Comparison of ENCODE assay signal across 9 mouse cellular contexts in genomic region chr7:108935411-108935810, GRCm38 (mm10). TPM values are rescaled to one million over a fixed set of nuclear protein-coding genes. Genes with fewer than 3 reads are reported as not detected.
DNase-seq lines count a peak whose midpoint lies in the region; ATAC-seq and TF ChIP-seq lines count a peak whose summit lies in the region.
"Had no signal": no experiment of that assay in that cellular context is flagged by ENCODE, and none has a peak within 500 bp of the region (broad histone marks: within the 10 kb centered on the region; RNA-seq: fewer than 3 reads in every experiment).

No protein-coding gene starts in this region.

- peaks cover 9% of the 10 kb centered on the region for H3K4me1 ChIP-seq in lung, adult 2 months (ENCODE audit: control insufficient read depth, insufficient read depth, low read length)
- H3K4me1 ChIP-seq in embryonic fibroblast, embryonic 13.5 days (ENCODE audit: control insufficient read depth, insufficient read depth, low read length), result peaks cover 4% of the 10 kb centered on the region; the same call in 1 of the 2 replicates
- H3K4me1 ChIP-seq in limb, embryonic 12.5 days (replicated peaks), result peaks cover 11% of the 10 kb centered on the region
- H3K4me1 ChIP-seq in olfactory bulb, adult 2 months (ENCODE audit: control insufficient read depth, insufficient read depth, low read length), result peaks cover 7% of the 10 kb centered on the region

- H3K9me3 ChIP-seq in limb, embryonic 12.5 days, result no peaks in the 10 kb centered on the region

- H3K9ac ChIP-seq in limb, embryonic 12.5 days (replicated peaks), result peak overlapping the region; percentile 95

- no peaks in the 10 kb centered on the region for H3K27me3 ChIP-seq in limb, embryonic 12.5 days

- no peak for TF ChIP-seq POLR2A in lung, adult 2 months (IDR thresholded peaks at IDR 0.05; ENCODE audit: borderline replicate concordance, extremely low read depth, low read depth, low read length)
- no peak for TF ChIP-seq POLR2A in embryonic fibroblast, embryonic 13.5 days (IDR thresholded peaks at IDR 0.05; ENCODE audit: low read depth, low read length)
- TF ChIP-seq POLR2A in olfactory bulb, adult 2 months (IDR thresholded peaks at IDR 0.05; ENCODE audit: insufficient read depth, low read depth, low read length), result no peak

- H3K4me3 ChIP-seq in lung, adult 2 months (replicated peaks; ENCODE audit: extremely low read depth, low read depth, low read length), result peak overlapping the region; percentile 8
- H3K4me3 ChIP-seq in embryonic fibroblast, embryonic 13.5 days (ENCODE audit: insufficient read depth, low read length), result peak overlapping the region; percentile 99
- H3K4me3 ChIP-seq in limb, embryonic 12.5 days (replicated peaks), result peak overlapping the region; percentile 97
- H3K4me3 ChIP-seq in olfactory bulb, adult 2 months (ENCODE audit: insufficient read depth, low read depth, low read length), result peak overlapping the region; percentile 12

- peak overlapping the region; percentile 85 for H3K4me2 ChIP-seq in limb, embryonic 12.5 days

- H3K36me3 ChIP-seq in limb, embryonic 12.5 days, result peaks cover 40% of the 10 kb centered on the region

- no peak overlapping the region for H3K27ac ChIP-seq in embryonic fibroblast, embryonic 13.5 days (ENCODE audit: insufficient read depth, low read length)
- no peak overlapping the region for H3K27ac ChIP-seq in limb, embryonic 12.5 days
- no peak overlapping the region for H3K27ac ChIP-seq in olfactory bulb, adult 2 months (ENCODE audit: insufficient read depth, low read depth, low read length)

- no peak for TF ChIP-seq CTCF in lung, adult 2 months (IDR thresholded peaks at IDR 0.05; ENCODE audit: insufficient read depth, low read length)
- TF ChIP-seq CTCF in embryonic fibroblast, embryonic 13.5 days (IDR thresholded peaks at IDR 0.05; ENCODE audit: borderline replicate concordance, insufficient read depth, low read length), result no peak
- no peak for TF ChIP-seq CTCF in olfactory bulb, adult 2 months (IDR thresholded peaks at IDR 0.05; ENCODE audit: insufficient read depth, low read depth, low read length)

- DNase-seq in lung, adult 2 months, result no peak
- DNase-seq in lung, adult 18-20 months, result no peak
- no peak for DNase-seq in T-cell, adult 2 months (ENCODE audit: low spot score)
- DNase-seq in kidney, adult 18-20 months, result no peak
- DNase-seq in retina, embryonic 14.5 days (ENCODE audit: low spot score), result no peak
- DNase-seq: gastrocnemius, postnatal 25 days had no signal

- 69% methylated on average over 7 of the region's 7 CpGs for WGBS in lung, adult 2 months
- WGBS in limb, embryonic 12.5 days, result 84% methylated on average over 7 of the region's 7 CpGs
- WGBS in olfactory bulb, adult 2 months, result 81% methylated on average over 7 of the region's 7 CpGs

- ATAC-seq in limb, embryonic 12.5 days (ENCODE audit: insufficient number of reproducible peaks, insufficient read depth, low FRiP score, low TSS enrichment, low read depth), result no peak

RNA-seq across cellular contexts. Expression of gene Eif3f, which starts 1.2 kb away (rescaled TPM):
- 107 and 141 TPM in 2 replicates for polyA plus RNA-seq in lung, adult 2 months (2012; rRNA removed)
- polyA plus RNA-seq in embryonic fibroblast, embryonic 13.5 days (2011; ENCODE audit: insufficient read length, low read depth, missing spikeins), result 166 and 204 TPM in 2 replicates
- polyA plus RNA-seq in limb, embryonic 12.5 days (2016; fragmentation: Nextera tagmentation; extraction: Ambion mirVana), result 91.1 and 93.7 TPM in 2 replicates
- 125 TPM in 1 of 2 replicates, not detected in the other for polyA plus RNA-seq in olfactory bulb, adult 2 months (2012; ENCODE audit: insufficient read depth, insufficient read length, low replicate concordance, missing spikeins)

RNA-seq across cellular contexts. Expression of gene Nlrp10, which starts 5.4 kb away (rescaled TPM):
- 0.18 and 2.0 TPM in 2 replicates for polyA plus RNA-seq in lung, adult 2 months (2012; rRNA removed)
- 0.16 TPM in 1 of 2 replicates, not detected in the other for polyA plus RNA-seq in embryonic fibroblast, embryonic 13.5 days (2011; ENCODE audit: insufficient read length, low read depth, missing spikeins)
- 0.61 and 0.72 TPM in 2 replicates for polyA plus RNA-seq in limb, embryonic 12.5 days (2016; fragmentation: Nextera tagmentation; extraction: Ambion mirVana)
- not detected in 2 replicates for polyA plus RNA-seq in olfactory bulb, adult 2 months (2012; ENCODE audit: insufficient read depth, insufficient read length, low replicate concordance, missing spikeins)

RNA-seq across cellular contexts. Expression of gene Tub, which starts 14.7 kb away (rescaled TPM):
- polyA plus RNA-seq in lung, adult 2 months (2012; rRNA removed), result 0.66 and 0.76 TPM in 2 replicates
- 0.49 TPM in 1 of 2 replicates, not detected in the other for polyA plus RNA-seq in embryonic fibroblast, embryonic 13.5 days (2011; ENCODE audit: insufficient read length, low read depth, missing spikeins)
- polyA plus RNA-seq in limb, embryonic 12.5 days (2016; fragmentation: Nextera tagmentation; extraction: Ambion mirVana), result 5.4 and 5.7 TPM in 2 replicates
- not detected in 2 replicates for polyA plus RNA-seq in olfactory bulb, adult 2 months (2012; ENCODE audit: insufficient read depth, insufficient read length, low replicate concordance, missing spikeins)

RNA-seq across cellular contexts. Expression of gene Olfr519, which starts 41.2 kb away (rescaled TPM):
- polyA plus RNA-seq in lung, adult 2 months (2012; rRNA removed), result not detected in 2 replicates
- polyA plus RNA-seq in embryonic fibroblast, embryonic 13.5 days (2011; ENCODE audit: insufficient read length, low read depth, missing spikeins), result not detected in 2 replicates
- not detected in 2 replicates for polyA plus RNA-seq in limb, embryonic 12.5 days (2016; fragmentation: Nextera tagmentation; extraction: Ambion mirVana)
- polyA plus RNA-seq in olfactory bulb, adult 2 months (2012; ENCODE audit: insufficient read depth, insufficient read length, low replicate concordance, missing spikeins), result not detected in 2 replicates

RNA-seq across cellular contexts. Expression of gene Olfr518, which starts 50.6 kb away (rescaled TPM):
- not detected in 2 replicates for polyA plus RNA-seq in lung, adult 2 months (2012; rRNA removed)
- polyA plus RNA-seq in embryonic fibroblast, embryonic 13.5 days (2011; ENCODE audit: insufficient read length, low read depth, missing spikeins), result not detected in 2 replicates
- not detected in 2 replicates for polyA plus RNA-seq in limb, embryonic 12.5 days (2016; fragmentation: Nextera tagmentation; extraction: Ambion mirVana)
- not detected in 2 replicates for polyA plus RNA-seq in olfactory bulb, adult 2 months (2012; ENCODE audit: insufficient read depth, insufficient read length, low replicate concordance, missing spikeins)

Comparison
In these comparisons a context has a peak if more than half of its experiments do, and no peak if none do; other contexts are left out.
1. H3K4me3 ChIP-seq: peak in every context shown above with its lines; median percentile 99 in embryonic fibroblast, embryonic 13.5 days; 97 in limb, embryonic 12.5 days; 12 in olfactory bulb, adult 2 months; 8 in lung, adult 2 months.